Mouse (Mus musculus): ENCODE data around the gene Taldo1. TPM values are rescaled to one million over a fixed set of nuclear protein-coding genes. Genes with fewer than 3 reads are reported as not detected.
"Not testable (repeated sequence)": the region's sequence is repeated elsewhere in the genome, so short reads cannot be mapped to it uniquely, and the experiment has no call there.

Gene Taldo1
- total RNA-seq, 2 experiments from 2014 or later = 115 to 126 TPM

GRCm38 (mm10) chr7:141437178-141438120 lies 45.5 kb downstream of the Taldo1 start, which contains the start of gene Slc25a22:
TSS of gene Slc25a22 (minus strand) at chr7:141437892.
- DNase-seq (ENCODE audit: low spot score in 2 of 2) = peak; percentile 84 to 90

- DNase-seq (ENCODE audit: low spot score in 2 of 2) = no peak
Measured at GRCm38 (mm10) chr7:141438201-141438968, 46.4 kb downstream of the Taldo1 start.

GRCm38 (mm10) chr7:141439140-141439679 lies 47.2 kb downstream of the Taldo1 start:
- DNase-seq (ENCODE audit: low spot score in 2 of 2) = no peak

GRCm38 (mm10) chr7:141439811-141440210 lies 47.8 kb downstream of the Taldo1 start:
- no peak for DNase-seq (ENCODE audit: low spot score in 2 of 2)

- DNase-seq (ENCODE audit: low spot score in 2 of 2) = peak; percentile 68 to 71
Measured at GRCm38 (mm10) chr7:141440613-141441012, 48.6 kb downstream of the Taldo1 start.

- DNase-seq (ENCODE audit: low spot score in 2 of 2) = no peak
Measured at GRCm38 (mm10) chr7:141441460-141441859, 49.5 kb downstream of the Taldo1 start.

GRCm38 (mm10) chr7:141442199-141442598 lies 50.2 kb downstream of the Taldo1 start:
- DNase-seq (ENCODE audit: low spot score in 2 of 2) = no peak

GRCm38 (mm10) chr7:141443081-141443821 lies 51.3 kb downstream of the Taldo1 start:
- DNase-seq (ENCODE audit: low spot score in 2 of 2) = peak in 1 of 2 experiments; percentile 19

GRCm38 (mm10) chr7:141443828-141444237 lies 51.8 kb downstream of the Taldo1 start, which contains the start of gene Pidd1:
TSS of gene Pidd1 (minus strand) at chr7:141444025.
- DNase-seq (ENCODE audit: low spot score in 2 of 2) = peak in 1 of 2 experiments; percentile 14

- DNase-seq (ENCODE audit: low spot score in 2 of 2) = not testable (repeated sequence)
Measured at GRCm38 (mm10) chr7:141446374-141446773, 54.4 kb downstream of the Taldo1 start.

GRCm38 (mm10) chr7:141447110-141447991 lies 55.4 kb downstream of the Taldo1 start, which contains the start of gene Rplp2:
TSS of gene Rplp2 (plus strand) at chr7:141447370.
- peak; percentile 93 to 95 for DNase-seq (ENCODE audit: low spot score in 2 of 2)

- DNase-seq (ENCODE audit: low spot score in 2 of 2) = peak in 1 of 2 experiments; percentile 6
Measured at GRCm38 (mm10) chr7:141451928-141452327, 59.9 kb downstream of the Taldo1 start.

Other genes starting within 250 kb of the Taldo1 start
- 10 to 100 TPM; 29.7 to 32.4 TPM for gene Rnh1, start 219.3 kb upstream of the Taldo1 start, total RNA-seq (2021)
- 100 to 1,000 TPM; 210 to 243 TPM for gene Hras, start 198.2 kb upstream of the Taldo1 start, total RNA-seq (2021)
- gene Lrrc56, start 198.0 kb upstream of the Taldo1 start, total RNA-seq (2021) = 1 to 10 TPM; 5.0 to 5.8 TPM
- gene Lmntd2, start 178.1 kb upstream of the Taldo1 start, total RNA-seq (2021) = not detected
- 1 to 10 TPM; 1.6 to 1.7 TPM for gene Rassf7, start 176.3 kb upstream of the Taldo1 start, total RNA-seq (2021)
- gene Phrf1, start 163.4 kb upstream of the Taldo1 start, total RNA-seq (2021) = 10 to 100 TPM; 71.6 to 72.7 TPM
- under 1 TPM; 0.29 to 0.64 TPM for gene Irf7, start 125.7 kb upstream of the Taldo1 start, total RNA-seq (2021)
- gene Cdhr5, start 115.4 kb upstream of the Taldo1 start, total RNA-seq (2021) = not detected
- gene Sct, start 113.1 kb upstream of the Taldo1 start, total RNA-seq (2021) = under 1 TPM in 1 of 2 experiments, not detected in 1; 0.76 TPM
- under 1 TPM; 0.45 to 0.55 TPM for gene Drd4, start 100.2 kb upstream of the Taldo1 start, total RNA-seq (2021)
- gene Deaf1, start 64.5 kb upstream of the Taldo1 start, total RNA-seq (2021) = 100 to 1,000 TPM; 220 to 227 TPM
- 10 to 100 TPM; 25.7 to 29.8 TPM for gene Tmem80, start 64.5 kb upstream of the Taldo1 start, total RNA-seq (2021)
- 1 to 10 TPM; 2.3 to 2.4 TPM for gene Eps8l2, start 53.3 kb upstream of the Taldo1 start, total RNA-seq (2021)
- 10 to 100 TPM; 34.4 to 39.3 TPM for gene Gatd1, start 21.9 kb downstream of the Taldo1 start, total RNA-seq (2021)
- 100 to 1,000 TPM; 259 to 281 TPM for gene Cend1, start 37.3 kb downstream of the Taldo1 start, total RNA-seq (2021)
- 100 to 1,000 TPM; 281 to 341 TPM for gene Slc25a22, start 45.7 kb downstream of the Taldo1 start, total RNA-seq (2021)
- gene Pidd1, start 51.8 kb downstream of the Taldo1 start, total RNA-seq (2021) = 1 to 10 TPM; 2.1 to 3.8 TPM
- 100 to 1,000 TPM; 648 to 721 TPM for gene Rplp2, start 55.2 kb downstream of the Taldo1 start, total RNA-seq (2021)
- gene Pnpla2, start 63.0 kb downstream of the Taldo1 start, total RNA-seq (2021) = 10 to 100 TPM; 18.7 to 23.4 TPM
- 1 to 10 TPM; 4.6 to 7.2 TPM for gene Cracr2b, start 68.9 kb downstream of the Taldo1 start, total RNA-seq (2021)
- gene Cd151, start 75.2 kb downstream of the Taldo1 start, total RNA-seq (2021) = 10 to 100 TPM; 38.7 to 39.9 TPM
- gene Polr2l, start 82.9 kb downstream of the Taldo1 start, total RNA-seq (2021) = 10 to 100 TPM; 43.0 to 50.5 TPM
- gene Tspan4, start 83.0 kb downstream of the Taldo1 start, total RNA-seq (2021) = 10 to 100 TPM; 32.9 to 34.1 TPM
- 10 to 100 TPM; 68.7 to 69.8 TPM for gene Chid1, start 147.7 kb downstream of the Taldo1 start, total RNA-seq (2021)
- 100 to 1,000 TPM; 271 to 272 TPM for gene Ap2a2, start 170.0 kb downstream of the Taldo1 start, total RNA-seq (2021)